Mouse (Mus musculus) forebrain, embryonic 16.5 days (tissue): ENCODE measurements around the gene Tdpoz3. TPM values are rescaled to one million over a fixed set of nuclear protein-coding genes. Genes with fewer than 3 reads are reported as not detected.
"Not testable (repeated sequence)": the region's sequence is repeated elsewhere in the genome, so short reads cannot be mapped to it uniquely, and the experiment has no call there.

Experiments
- ATAC-seq: fragments of 200-750 bp; cut with Nextera tagmentation; 2 replicates; pipeline ENCODE4 v1.8.0; 2017; ENCODE audit warnings: mild to moderate bottlenecking, moderate library complexity
- H3K27ac ChIP-seq: fragments of 300-500 bp; sonication (generic); 2 replicates; pipeline ENCODE4 v1.5.1; 2014; ENCODE audit warnings: low read length, control low read depth
- H3K27me3 ChIP-seq: fragments of 300-500 bp; sonication (generic); replicated peaks from 2 replicates; pipeline ENCODE4 v1.6.1; 2014; ENCODE audit warnings: low read length; ENCODE audit not compliant: control insufficient read depth, insufficient read depth
- H3K36me3 ChIP-seq: fragments of 300-500 bp; sonication (generic); 2 replicates; pipeline ENCODE4 v1.6.1; 2014; ENCODE audit not compliant: control insufficient read depth, insufficient read depth
- H3K4me1 ChIP-seq: fragments of 300-500 bp; sonication (generic); replicated peaks from 2 replicates; pipeline ENCODE4 v1.6.1; 2014; ENCODE audit warnings: low read length; ENCODE audit not compliant: control insufficient read depth, insufficient read depth
- H3K4me2 ChIP-seq: fragments of 300-500 bp; sonication (generic); 2 replicates; pipeline ENCODE4 v1.6.1; 2014; ENCODE audit warnings: mild to moderate bottlenecking, low read length, control low read depth
- H3K4me3 ChIP-seq: fragments of 300-500 bp; sonication (generic); replicated peaks from 2 replicates; pipeline ENCODE4 v1.5.1; 2014; ENCODE audit warnings: mild to moderate bottlenecking, low read length, control low read depth
- H3K9ac ChIP-seq: fragments of 300-500 bp; sonication (generic); replicated peaks from 2 replicates; pipeline ENCODE4 v1.6.1; 2014; ENCODE audit warnings: low read depth, low read length, control low read depth
- H3K9me3 ChIP-seq: fragments of 300-500 bp; sonication (generic); 2 replicates; pipeline ENCODE4 v1.6.1; 2016; ENCODE audit warnings: low read length; ENCODE audit not compliant: control insufficient read depth
- WGBS: fragments of 180-500 bp; shearing (Covaris S2); extraction: QIAGEN DNeasy Blood & Tissue Kit; methylation state at CpG from one replicate; pipeline ENCODE4 v1.1.7; 2014; 5-methylcytosine and 5-hydroxymethylcytosine counted together
- polyA plus RNA-seq: library from polyadenylated mRNA; unstranded; fragments of >200 nt; fragmentation: Nextera tagmentation; extraction: Ambion mirVana; gene quantifications from 2 replicates; pipeline ENCODE4 v1.2.1, GENCODE M21; 2015

Tdpoz3 gene
- polyA plus RNA-seq = not detected in 2 replicates

- not testable (repeated sequence) for ATAC-seq, H3K36me3 ChIP-seq, H3K27me3 ChIP-seq, H3K27ac ChIP-seq, H3K9ac ChIP-seq, H3K4me1 ChIP-seq, H3K4me2 ChIP-seq, H3K9me3 ChIP-seq, H3K4me3 ChIP-seq
- WGBS = 95% methylated on average over 1 of the region's 1 CpGs
Observed at GRCm38 (mm10) chr3:93825720-93826119, at the start of gene Tdpoz3. TSS of gene Tdpoz3 (plus strand) at chr3:93826020.

- ATAC-seq, H3K27me3 ChIP-seq, H3K9ac ChIP-seq, H3K36me3 ChIP-seq, H3K4me1 ChIP-seq, H3K4me3 ChIP-seq, H3K27ac ChIP-seq, H3K4me2 ChIP-seq, H3K9me3 ChIP-seq: not testable (repeated sequence)
Observed at GRCm38 (mm10) chr3:93796098-93796497, 29.7 kb upstream of the Tdpoz3 start, which contains the start of gene Tdpoz4. TSS of gene Tdpoz4 (plus strand) at chr3:93796398.

- not testable (repeated sequence) for H3K4me2 ChIP-seq, H3K36me3 ChIP-seq, H3K27me3 ChIP-seq, H3K4me1 ChIP-seq, H3K4me3 ChIP-seq, H3K9ac ChIP-seq, H3K9me3 ChIP-seq, H3K27ac ChIP-seq
- ATAC-seq = 0 out of 2 replicates have a peak, but pooled peaks have one; percentile 47
Observed at GRCm38 (mm10) chr3:93813341-93813740, 12.5 kb upstream of the Tdpoz3 start.

DNA sequence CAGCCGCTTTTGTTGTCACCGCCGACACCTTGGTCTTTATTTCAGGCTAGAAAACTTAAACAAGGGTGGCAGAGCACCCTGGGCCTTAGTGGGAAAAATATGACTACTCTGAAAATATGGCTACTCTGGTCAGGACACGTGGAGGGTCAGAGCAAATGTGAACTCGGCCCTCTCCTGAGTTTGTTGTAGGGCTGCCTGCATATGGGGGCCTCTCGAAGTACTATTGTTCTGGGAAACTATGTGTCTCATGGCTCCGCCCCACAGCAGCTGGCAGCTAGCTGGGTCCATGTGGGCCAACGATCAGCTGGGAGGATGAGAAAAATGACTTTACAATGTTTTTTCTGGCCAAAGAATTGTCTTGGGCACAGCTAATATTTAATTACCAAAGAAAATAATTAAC is 33.1 kb downstream of the Tdpoz3 start:
- ATAC-seq = not testable (repeated sequence)
- WGBS = 72% methylated on average over 8 of the region's 8 CpGs

DNA sequence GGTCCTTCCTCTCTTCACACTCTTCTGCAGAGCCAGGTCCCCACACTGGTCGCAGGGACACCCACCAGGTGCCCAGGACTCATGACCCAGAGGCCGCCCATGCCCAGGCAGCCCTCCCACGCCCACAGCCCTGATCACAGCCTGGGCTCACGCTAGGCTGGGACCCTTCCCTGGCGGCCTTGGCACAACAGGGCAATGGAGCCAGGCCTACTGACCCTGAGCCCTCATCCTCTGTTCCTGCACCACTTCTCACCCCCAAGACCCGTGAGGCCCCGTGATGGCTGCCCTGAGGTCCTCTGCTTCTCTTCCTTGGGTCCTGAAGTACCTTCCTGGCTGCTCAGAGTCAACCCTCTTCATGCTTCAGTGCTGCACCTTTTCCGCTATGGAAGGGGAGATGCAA is 44.8 kb downstream of the Tdpoz3 start:
- H3K4me1 ChIP-seq, H3K27ac ChIP-seq, H3K36me3 ChIP-seq, H3K9ac ChIP-seq, H3K4me2 ChIP-seq, H3K27me3 ChIP-seq, H3K9me3 ChIP-seq, ATAC-seq, H3K4me3 ChIP-seq: not testable (repeated sequence)
- WGBS = 95% methylated on average over 8 of the region's 8 CpGs

More for the DNA sequence above, 33.1 kb downstream of the Tdpoz3 start:
- not testable (repeated sequence) for H3K27ac ChIP-seq, H3K9me3 ChIP-seq, H3K9ac ChIP-seq, H3K36me3 ChIP-seq, H3K4me1 ChIP-seq, H3K4me2 ChIP-seq, H3K4me3 ChIP-seq, H3K27me3 ChIP-seq

Other genes starting within 250 kb of the Tdpoz3 start
- not detected in 2 replicates for gene Tdpoz2, start 173.3 kb upstream of the Tdpoz3 start, polyA plus RNA-seq
- gene Tdpoz1, start 149.7 kb upstream of the Tdpoz3 start, polyA plus RNA-seq = not detected in 2 replicates
- gene Gm37596, start 132.9 kb upstream of the Tdpoz3 start, polyA plus RNA-seq = not detected in 2 replicates
- not detected in 2 replicates for gene Gm5773, start 53.0 kb upstream of the Tdpoz3 start, polyA plus RNA-seq
- not detected in 2 replicates for gene Tdpoz4, start 29.6 kb upstream of the Tdpoz3 start, polyA plus RNA-seq
- not detected in 2 replicates for gene Gm9117, start 117.5 kb downstream of the Tdpoz3 start, polyA plus RNA-seq
- not detected in 2 replicates for gene Tdpoz5, start 135.3 kb downstream of the Tdpoz3 start, polyA plus RNA-seq
- not detected in 2 replicates for gene Gm9125, start 228.9 kb downstream of the Tdpoz3 start, polyA plus RNA-seq
- not detected in 2 replicates for gene Gm10697, start 246.6 kb downstream of the Tdpoz3 start, polyA plus RNA-seq